Mouse (Mus musculus) C2C12 (cell line): ENCODE measurements around the gene 4930583I09Rik. TPM values are rescaled to one million over a fixed set of nuclear protein-coding genes. Genes with fewer than 3 reads are reported as not detected.

Source experiments
- H3K27me3 ChIP-seq: one replicate; pipeline ENCODE4 v1.6.1; 2011; ENCODE audit not compliant: control insufficient read depth, insufficient read depth, insufficient read length
- H3K36me3 ChIP-seq: one replicate; pipeline ENCODE4 v1.6.1; 2011; ENCODE audit not compliant: control insufficient read depth, insufficient read depth
- H3K4me3 ChIP-seq: one replicate; pipeline ENCODE4 v1.5.1; 2011; ENCODE audit warnings: mild to moderate bottlenecking, control low read depth; ENCODE audit not compliant: poor library complexity, insufficient read depth, severe bottlenecking
- H3K79me2 ChIP-seq: one replicate; pipeline ENCODE4 v1.6.1; 2011; ENCODE audit not compliant: control insufficient read depth, insufficient read depth
- H3K79me3 ChIP-seq: one replicate; pipeline ENCODE4 v1.6.1; 2011; ENCODE audit warnings: low read depth, control low read depth
- H3ac ChIP-seq: one replicate; pipeline ENCODE3; 2011; ENCODE audit warnings: low read depth; ENCODE audit not compliant: control insufficient read depth, insufficient read length
- CEBPB ChIP-seq: IDR thresholded peaks from one replicate; pipeline ENCODE4 v1.6.1; 2011; ENCODE audit warnings: low read depth, mild to moderate bottlenecking, control low read depth, moderate library complexity
- CTCF ChIP-seq: IDR thresholded peaks from one replicate; pipeline ENCODE4 v1.5.1; 2011; ENCODE audit not compliant: control insufficient read depth, insufficient read depth, insufficient read length
- FOSL1 ChIP-seq: IDR thresholded peaks from one replicate; pipeline ENCODE4 v1.8.0; 2011; ENCODE audit warnings: mild to moderate bottlenecking, low read length; ENCODE audit not compliant: poor library complexity, insufficient read depth, severe bottlenecking
- MAX ChIP-seq: IDR thresholded peaks from one replicate; pipeline ENCODE4 v1.6.1; 2011; ENCODE audit warnings: mild to moderate bottlenecking, control low read depth
- MYOD1 ChIP-seq: IDR thresholded peaks from one replicate; pipeline ENCODE4 v1.6.1; 2011; ENCODE audit warnings: low read depth; ENCODE audit not compliant: control insufficient read depth, insufficient read length
- MYOG ChIP-seq: IDR thresholded peaks from one replicate; pipeline ENCODE4 v1.6.1; 2011; ENCODE audit not compliant: control insufficient read depth, insufficient read length; ENCODE audit errors: extremely low read depth
- USF1 ChIP-seq: IDR thresholded peaks from one replicate; pipeline ENCODE4 v1.6.1; 2011; ENCODE audit warnings: low read depth, mild to moderate bottlenecking, control low read depth, moderate library complexity
- polyA plus RNA-seq: library from polyadenylated mRNA; unstranded; fragments of >200 nt; fragmentation: generic; extraction: Trizol; gene quantifications from one replicate; pipeline ENCODE4 v1.2.1, GENCODE M21; 2012; ENCODE audit warnings: missing spikeins

The 4930583I09Rik gene
- polyA plus RNA-seq, 1 experiment, result not detected

DNA sequence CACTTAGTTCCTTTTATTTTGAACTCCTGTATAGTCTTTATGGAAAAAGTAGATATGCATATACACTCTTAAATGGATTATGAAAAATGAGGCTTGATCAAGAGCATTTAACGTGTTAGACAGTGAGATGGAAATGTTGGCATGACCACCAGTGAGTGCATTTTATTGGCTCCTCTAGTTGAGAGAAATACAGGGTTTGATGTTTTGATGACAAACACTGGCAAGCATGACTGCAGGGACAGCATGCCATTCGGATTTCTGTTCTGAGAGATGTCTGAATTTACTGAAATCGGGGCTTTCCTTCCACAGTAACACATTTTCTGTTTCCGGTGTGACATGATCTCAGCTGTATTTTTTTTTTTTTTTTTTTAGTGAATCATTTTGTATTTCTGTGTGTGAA, 12.2 kb upstream of the 4930583I09Rik start:
- TF ChIP-seq MAX (no peak), FOSL1 (no peak), CTCF (no peak), CEBPB (no peak), MYOD1 (no peak)
- H3K36me3 ChIP-seq, result no peaks in the 10 kb centered on the region

DNA sequence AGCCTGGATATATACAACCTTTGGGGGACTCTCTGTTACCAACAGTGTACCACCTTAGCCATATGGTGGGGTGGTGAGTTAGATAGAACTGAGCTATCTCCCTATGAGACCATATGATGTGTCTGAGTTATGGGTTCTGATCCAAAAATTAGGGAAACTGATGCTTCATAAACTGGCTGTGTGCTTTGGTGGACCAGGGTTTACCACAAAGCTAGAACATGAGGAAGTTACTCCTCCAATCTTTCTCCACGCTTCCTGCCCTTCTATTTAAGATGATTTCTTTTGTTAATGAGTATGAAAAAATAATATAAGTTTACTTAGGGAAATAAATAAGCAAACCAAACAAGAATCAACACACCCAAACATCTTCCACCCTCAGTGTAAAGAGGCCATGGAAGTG, 10.8 kb upstream of the 4930583I09Rik start:
- Histone ChIP-seq H3K79me2 (no peaks in the 10 kb centered on the region), H3K4me3 (no peak overlapping the region), H3K27me3 (no peaks in the 10 kb centered on the region), H3K36me3 (no peaks in the 10 kb centered on the region), H3ac (no peak overlapping the region), H3K79me3 (no peaks in the 10 kb centered on the region)
- no peak for TF ChIP-seq MYOG
- TF ChIP-seq USF1, result no peak
- TF ChIP-seq MAX, result no peak
- no peak for TF ChIP-seq MYOD1
- TF ChIP-seq CTCF, result no peak
- no peak for TF ChIP-seq CEBPB
- TF ChIP-seq FOSL1, result no peak

More for the DNA sequence above, 12.2 kb upstream of the 4930583I09Rik start:
- Histone ChIP-seq H3K27me3 (no peaks in the 10 kb centered on the region), H3K79me2 (no peaks in the 10 kb centered on the region), H3K4me3 (no peak overlapping the region), H3K79me3 (no peaks in the 10 kb centered on the region), H3ac (no peak overlapping the region)

DNA sequence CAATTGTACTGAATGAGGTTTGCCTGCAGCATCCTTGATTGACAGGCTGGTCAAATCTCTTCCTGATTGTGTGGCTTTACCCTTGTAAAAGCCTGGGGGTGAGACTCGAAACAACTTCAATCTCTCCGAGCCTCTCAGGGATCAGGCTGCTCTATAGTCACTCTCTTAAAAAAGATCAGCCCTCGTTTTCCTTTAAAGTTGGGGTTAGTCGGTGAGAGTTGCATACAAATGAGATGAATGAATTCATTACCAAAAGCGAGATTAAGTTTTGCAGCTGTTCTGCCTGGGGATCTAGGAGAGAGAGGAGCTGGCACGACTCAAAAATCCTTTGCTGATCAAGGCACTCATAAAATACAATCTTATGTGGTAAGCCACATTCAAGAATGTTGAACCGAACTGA, 1.0 kb upstream of the 4930583I09Rik start:
- Histone ChIP-seq H3K79me3 (no peaks in the 10 kb centered on the region), H3K79me2 (no peaks in the 10 kb centered on the region), H3K27me3 (no peaks in the 10 kb centered on the region), H3K4me3 (peak overlapping the region; percentile 0), H3ac (peak overlapping the region; percentile 24), H3K36me3 (no peaks in the 10 kb centered on the region)
- TF ChIP-seq MAX (no peak), USF1 (no peak), MYOD1 (peak; percentile 93), MYOG (no peak)

DNA sequence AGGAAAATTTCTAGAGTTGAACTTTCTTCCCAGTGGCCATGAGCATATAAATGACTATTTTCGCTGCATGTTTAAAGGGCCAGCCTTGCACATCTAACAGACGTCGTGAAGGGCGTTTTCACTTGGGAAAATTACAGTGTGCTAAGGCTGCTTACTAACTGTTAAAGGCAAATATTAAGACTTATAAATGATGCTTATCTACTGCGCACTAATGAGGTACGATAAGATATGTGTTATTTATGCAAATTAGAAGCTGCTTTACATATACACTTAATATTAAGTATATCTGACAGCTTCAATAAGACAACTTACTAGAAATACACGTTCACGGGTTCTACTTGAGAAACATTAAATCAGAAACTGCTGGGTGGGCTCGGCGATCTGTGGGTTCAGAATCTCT, 481 bp upstream of the 4930583I09Rik start:
- TF ChIP-seq MYOD1 (no peak), USF1 (no peak), CTCF (no peak), CEBPB (no peak), MYOG (no peak)
- H3ac ChIP-seq, result no peak overlapping the region
- H3K4me3 ChIP-seq, result no peak overlapping the region
- H3K27me3 ChIP-seq, result no peaks in the 10 kb centered on the region
- no peaks in the 10 kb centered on the region for H3K79me3 ChIP-seq
- H3K36me3 ChIP-seq, result no peaks in the 10 kb centered on the region
- no peaks in the 10 kb centered on the region for H3K79me2 ChIP-seq

DNA sequence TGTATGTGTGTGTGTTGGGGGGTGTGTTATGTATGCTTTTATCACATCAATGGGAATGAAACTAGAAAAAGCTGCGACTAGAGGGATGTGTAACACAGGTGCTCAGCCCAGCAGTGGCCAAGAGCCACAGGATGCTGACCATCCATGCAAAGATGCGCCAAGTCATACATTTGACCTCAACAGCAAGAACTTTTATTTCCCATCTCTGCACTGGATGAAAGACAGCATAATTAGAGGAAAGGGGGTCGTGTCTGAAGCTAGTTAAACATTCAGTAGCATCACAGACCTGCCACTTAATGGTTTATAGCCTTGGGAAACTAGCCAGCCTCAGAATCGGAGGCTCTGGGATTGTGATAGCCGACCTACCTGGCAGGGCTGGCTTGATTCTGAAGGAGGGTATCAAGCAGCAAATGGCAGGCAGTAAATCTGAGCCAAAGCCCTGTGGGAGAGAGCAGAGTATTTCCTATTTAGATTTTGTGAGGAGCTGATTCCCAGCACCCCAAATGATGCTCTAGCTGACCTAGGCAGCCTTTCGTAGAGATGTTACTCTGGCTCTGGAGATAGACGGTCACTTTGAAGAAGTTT, 1.9 kb downstream of the 4930583I09Rik start:
- Histone ChIP-seq H3K36me3 (no peaks in the 10 kb centered on the region), H3K79me3 (no peaks in the 10 kb centered on the region), H3K4me3 (no peak overlapping the region), H3K27me3 (no peaks in the 10 kb centered on the region), H3K79me2 (no peaks in the 10 kb centered on the region), H3ac (no peak overlapping the region)
- TF ChIP-seq FOSL1 (no peak), MYOG (no peak), USF1 (no peak), CEBPB (no peak), CTCF (no peak), MAX (no peak), MYOD1 (no peak)

DNA sequence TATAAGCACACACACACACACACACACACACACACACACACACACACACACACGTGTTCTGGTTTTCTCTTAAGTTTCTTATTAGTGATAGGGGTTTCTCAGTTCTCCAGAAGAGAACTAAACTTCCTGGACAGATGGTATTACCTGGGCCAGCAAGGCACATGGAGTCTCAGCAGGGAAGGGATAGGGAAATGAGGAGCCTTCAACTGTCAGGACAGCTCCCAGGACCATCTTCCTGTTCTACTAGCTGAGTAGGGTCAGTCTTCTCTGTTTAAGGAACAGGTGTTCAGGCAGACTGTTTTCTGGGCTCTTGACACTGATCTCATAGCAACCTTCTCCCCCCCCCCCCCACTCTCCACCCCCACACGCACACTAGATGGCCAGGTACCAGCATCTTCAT, 2.8 kb downstream of the 4930583I09Rik start:
- Histone ChIP-seq H3K79me2 (no peaks in the 10 kb centered on the region), H3ac (no peak overlapping the region)
- no peak for TF ChIP-seq MYOD1
- no peak for TF ChIP-seq CEBPB
- no peak for TF ChIP-seq MYOG
- no peak for TF ChIP-seq USF1
- no peak for TF ChIP-seq CTCF
- no peak for TF ChIP-seq FOSL1
- no peak for TF ChIP-seq MAX

More for the DNA sequence above, 2.8 kb downstream of the 4930583I09Rik start:
- no peaks in the 10 kb centered on the region for H3K27me3 ChIP-seq
- no peaks in the 10 kb centered on the region for H3K36me3 ChIP-seq
- H3K79me3 ChIP-seq, result no peaks in the 10 kb centered on the region
- no peak overlapping the region for H3K4me3 ChIP-seq
